Mouse (Mus musculus) splenic B cell, adult 2 months (primary cell): ENCODE measurements around the gene Rpl13.

Source experiments
- DNase-seq: peaks from one replicate; pipeline ENCODE4 v3.0.0-alpha.2; 2011; ENCODE audit warnings: low read depth, low spot score
- H3K27me3 ChIP-seq: 2 replicates; pipeline ENCODE4 v1.6.1; 2012; ENCODE audit warnings: mild to moderate bottlenecking, low read length, moderate library complexity, mixed read lengths; ENCODE audit not compliant: control insufficient read depth, poor library complexity, insufficient read depth, severe bottlenecking
- H3K36me3 ChIP-seq: 2 replicates; pipeline ENCODE4 v1.6.1; 2012; ENCODE audit warnings: mild to moderate bottlenecking, low read length, moderate library complexity, mixed read lengths; ENCODE audit not compliant: control insufficient read depth, poor library complexity, insufficient read depth, severe bottlenecking

Rpl13 gene

DNA sequence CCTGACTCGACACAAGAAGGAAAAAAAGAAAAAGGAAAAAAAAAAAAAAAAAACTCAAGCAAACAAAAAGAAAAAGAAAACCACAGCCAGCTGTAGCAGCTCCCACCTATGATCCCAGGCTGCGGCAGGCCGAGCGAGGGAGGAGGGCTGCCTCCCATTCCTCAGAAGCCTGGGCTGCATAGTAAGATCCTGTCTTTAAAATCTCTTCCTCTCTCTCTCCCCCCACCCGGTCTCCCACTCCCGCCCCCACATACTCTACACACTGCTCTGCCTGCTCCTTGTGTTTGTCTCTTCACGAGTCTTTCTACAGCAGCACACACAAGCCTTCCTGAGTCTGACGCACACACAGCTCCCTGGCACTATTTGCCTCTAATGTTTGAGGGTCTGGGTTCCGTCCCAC is 19.9 kb downstream of the Rpl13 start:
- no peaks in the 10 kb centered on the region for H3K36me3 ChIP-seq
- no peak for DNase-seq
- H3K27me3 ChIP-seq: peaks cover 1% of the 10 kb centered on the region; the same call in 1 of the 2 replicates

DNA sequence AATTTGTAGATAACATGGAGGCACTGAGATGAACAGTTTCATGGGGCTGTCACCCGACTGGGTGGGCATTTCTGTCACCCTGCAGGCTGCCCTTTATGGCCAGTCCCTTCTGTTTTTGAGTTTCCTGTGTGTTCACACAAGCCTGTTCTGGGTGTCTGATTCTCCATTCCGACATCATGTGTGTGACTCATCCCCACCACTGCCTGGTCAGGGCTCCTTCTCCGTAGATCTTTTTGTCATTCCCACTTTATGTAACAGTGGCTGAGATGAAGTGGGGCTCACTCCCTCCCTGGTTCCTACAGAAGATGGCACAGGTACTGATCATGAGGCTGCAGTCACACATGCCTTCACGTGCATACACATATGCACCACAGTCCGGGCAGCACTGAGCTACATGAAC is 20.5 kb downstream of the Rpl13 start:
- H3K27me3 ChIP-seq: 0 out of 2 replicates have a peak, but pooled peaks cover 1% of the 10 kb centered on the region
- no peak for DNase-seq
- H3K36me3 ChIP-seq: no peaks in the 10 kb centered on the region

DNA sequence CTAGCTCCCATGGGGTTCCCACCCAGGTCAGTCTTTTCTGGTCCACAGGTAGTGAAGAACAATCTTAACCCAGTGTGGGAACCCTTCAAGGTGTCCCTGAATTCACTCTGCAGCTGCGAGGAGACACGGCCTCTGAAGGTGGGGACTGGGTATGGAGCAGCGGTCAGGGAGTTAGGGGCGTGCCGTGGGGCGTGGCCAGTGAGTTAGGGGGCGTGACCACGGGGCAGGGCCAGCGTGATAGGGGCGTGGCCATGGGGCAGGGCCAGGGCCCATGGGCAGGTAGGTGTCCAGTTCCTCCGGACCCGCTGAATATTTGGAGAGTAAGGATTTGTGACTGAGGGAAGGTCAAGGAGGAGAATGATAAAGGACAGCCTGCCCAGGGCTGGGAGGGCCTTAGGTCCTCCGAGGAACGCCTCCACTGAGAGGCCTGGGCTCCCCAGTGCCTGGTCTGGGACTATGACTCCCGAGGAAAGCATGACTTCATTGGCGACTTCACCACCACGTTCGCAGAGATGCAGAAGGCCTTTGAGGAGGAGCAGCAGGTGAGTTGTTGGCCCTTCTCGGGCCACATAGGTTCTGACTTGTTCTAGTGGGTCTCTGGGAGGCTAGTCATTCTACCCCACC is 24.2 kb downstream of the Rpl13 start:
- Histone ChIP-seq H3K36me3 (no peaks in the 10 kb centered on the region), H3K27me3 (0 out of 2 replicates have a peak, but pooled peaks cover 1% of the 10 kb centered on the region)
- no peak for DNase-seq

DNA sequence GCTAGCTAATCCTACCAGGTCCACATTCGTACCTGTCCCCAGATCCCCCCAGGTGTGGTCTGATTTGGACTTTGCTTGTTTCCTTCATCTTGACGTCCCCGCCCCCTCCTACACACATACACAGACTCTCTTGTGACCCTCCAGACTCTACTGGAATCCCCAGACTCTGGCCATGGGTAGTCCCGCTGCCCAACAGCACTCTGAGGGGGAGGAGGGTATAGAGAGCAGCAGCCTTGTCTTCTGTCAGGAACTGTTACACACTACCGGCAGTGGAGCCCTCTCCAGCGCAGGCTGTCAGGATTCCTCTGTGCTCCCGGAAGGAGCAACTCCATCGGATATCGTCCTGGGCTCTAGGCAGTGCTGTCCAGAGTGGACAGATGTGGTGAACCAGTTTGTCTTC is 28.9 kb downstream of the Rpl13 start:
- no peaks in the 10 kb centered on the region for H3K36me3 ChIP-seq
- H3K27me3 ChIP-seq: no peaks in the 10 kb centered on the region
- no peak for DNase-seq

DNA sequence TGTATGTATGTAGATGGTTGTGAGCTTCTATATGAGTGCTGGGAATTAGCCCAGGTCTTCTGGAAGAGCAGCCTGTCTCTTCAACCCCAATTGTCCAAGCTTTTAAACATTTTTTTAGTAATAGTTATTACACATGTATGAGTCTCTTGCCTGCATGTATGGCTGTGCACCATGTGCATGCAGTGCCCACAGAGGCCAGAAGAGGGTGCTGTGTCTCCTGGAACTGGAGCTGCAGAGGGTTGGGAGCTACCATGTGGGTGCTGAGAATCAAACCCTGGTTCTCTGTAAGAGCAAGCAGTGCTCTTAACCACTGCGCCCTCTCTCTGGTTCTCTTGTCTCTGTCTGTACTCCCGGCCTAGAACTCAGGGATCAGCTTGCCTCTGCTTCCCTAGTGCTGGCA is 30.8 kb downstream of the Rpl13 start:
- Histone ChIP-seq H3K27me3 (no peaks in the 10 kb centered on the region), H3K36me3 (no peaks in the 10 kb centered on the region)
- DNase-seq: no peak

DNA sequence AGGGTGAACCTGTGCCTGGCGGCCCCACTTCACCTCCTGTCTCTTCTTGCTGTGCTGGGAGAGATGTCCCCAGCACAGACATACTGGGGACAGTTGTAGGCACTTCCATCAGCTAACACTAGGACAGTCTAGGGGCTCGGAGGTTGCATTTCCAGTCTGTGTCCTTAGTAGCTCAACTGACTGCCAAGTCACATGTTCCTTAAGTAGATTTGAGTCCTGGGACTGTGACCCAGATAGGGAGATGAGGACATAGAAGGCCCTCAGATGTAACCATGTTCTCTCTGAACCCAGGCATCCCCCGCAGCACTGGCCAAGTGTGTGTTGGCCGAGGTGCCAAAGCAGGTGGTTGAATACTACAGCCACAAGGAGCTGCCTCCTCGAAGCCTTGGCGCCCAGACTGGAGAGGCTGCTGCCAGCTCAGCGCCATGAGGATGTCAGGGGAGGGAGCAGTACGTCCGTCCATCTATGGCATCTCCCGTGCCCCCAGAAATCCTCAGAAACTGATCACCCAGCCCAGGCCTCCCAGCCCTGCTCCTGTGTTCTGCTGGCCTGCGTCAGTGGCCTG is 32.1 kb downstream of the Rpl13 start:
- Histone ChIP-seq H3K36me3 (no peaks in the 10 kb centered on the region), H3K27me3 (no peaks in the 10 kb centered on the region)
- no peak for DNase-seq

DNA sequence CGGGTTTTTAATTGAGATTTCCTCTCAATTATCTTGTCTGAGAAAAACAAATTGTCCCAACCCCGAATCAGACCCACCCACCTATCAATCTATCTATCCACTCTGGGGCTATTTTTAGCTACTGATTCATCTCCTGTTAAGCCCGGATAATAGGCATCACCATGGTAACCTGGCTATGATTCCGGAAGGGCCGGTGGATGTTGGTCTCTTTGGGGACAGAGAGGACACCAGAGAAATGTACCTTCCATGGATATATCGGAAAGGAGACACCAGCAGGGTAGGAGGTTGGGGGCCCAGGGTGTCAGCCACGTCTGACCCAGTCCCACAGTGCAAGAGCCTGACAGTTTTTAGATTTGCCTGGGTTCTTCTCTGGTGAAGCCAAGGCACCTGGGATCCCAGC is 33.3 kb downstream of the Rpl13 start:
- H3K27me3 ChIP-seq: no peaks in the 10 kb centered on the region
- no peak for DNase-seq
- H3K36me3 ChIP-seq: no peaks in the 10 kb centered on the region

DNA sequence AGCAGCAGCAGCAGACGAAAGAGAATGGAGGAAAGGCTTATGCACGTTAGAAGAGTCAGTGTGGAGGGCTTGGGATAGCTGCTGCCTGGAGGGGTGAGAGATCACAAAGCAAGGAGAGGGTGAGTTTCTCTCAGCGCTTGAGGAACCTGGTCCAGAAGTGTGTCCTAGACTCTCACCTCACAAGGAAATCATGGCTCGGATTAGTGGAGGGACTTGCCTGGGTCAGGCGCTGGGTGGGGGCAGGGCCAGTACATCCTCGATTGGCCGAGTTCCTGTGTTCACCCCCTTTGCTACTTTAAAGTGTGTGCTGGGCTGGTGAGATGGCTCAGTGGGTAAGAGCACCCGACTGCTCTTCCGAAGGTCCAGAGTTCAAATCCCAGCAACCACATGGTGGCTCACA is 33.7 kb downstream of the Rpl13 start:
- no peaks in the 10 kb centered on the region for H3K27me3 ChIP-seq
- DNase-seq: no peak
- H3K36me3 ChIP-seq: no peaks in the 10 kb centered on the region

DNA sequence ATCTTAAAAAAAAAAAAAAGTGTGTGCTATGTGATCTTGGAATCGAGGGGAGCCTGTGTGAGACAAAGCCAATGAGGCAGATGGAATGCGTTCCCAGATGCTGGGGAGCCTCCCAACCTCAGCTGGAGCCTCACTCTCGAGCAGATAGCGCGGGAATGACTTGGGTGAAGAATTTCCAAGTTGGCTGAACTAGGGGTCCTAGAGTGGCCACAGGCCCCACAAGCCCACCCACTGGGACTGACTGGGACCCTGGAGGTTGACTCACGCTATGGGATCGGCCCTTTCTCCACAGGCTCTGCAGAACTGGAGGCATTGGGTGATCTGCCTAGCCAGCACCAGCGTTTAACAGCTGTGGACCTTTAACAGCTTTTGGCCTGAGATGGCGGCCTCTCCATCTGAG is 34.1 kb downstream of the Rpl13 start:
- DNase-seq: no peak
- Histone ChIP-seq H3K36me3 (no peaks in the 10 kb centered on the region), H3K27me3 (no peaks in the 10 kb centered on the region)

DNA sequence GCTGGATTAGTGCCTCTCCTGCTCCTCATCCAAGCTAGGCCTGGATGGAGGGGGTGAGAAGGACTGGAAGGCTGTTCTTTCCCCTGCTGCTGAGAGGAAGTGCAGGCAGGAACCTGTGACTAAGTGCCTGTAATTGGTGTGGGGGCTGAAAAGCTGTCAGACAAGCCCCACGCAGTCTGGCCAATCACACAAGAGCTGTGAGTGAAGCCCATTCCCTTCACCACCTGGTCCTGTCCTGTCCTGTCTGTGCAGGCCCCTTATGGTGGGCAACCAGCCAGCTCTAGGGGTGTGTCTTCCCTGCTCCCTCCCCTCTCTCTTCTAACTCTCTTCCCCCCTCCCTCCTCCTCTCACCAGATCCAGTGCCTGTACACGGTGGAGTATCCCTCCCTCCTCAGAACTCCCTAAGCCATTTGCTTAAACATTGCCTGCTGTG is 35.5 kb downstream of the Rpl13 start:
- DNase-seq: no peak
- H3K36me3 ChIP-seq: no peaks in the 10 kb centered on the region
- H3K27me3 ChIP-seq: no peaks in the 10 kb centered on the region

DNA sequence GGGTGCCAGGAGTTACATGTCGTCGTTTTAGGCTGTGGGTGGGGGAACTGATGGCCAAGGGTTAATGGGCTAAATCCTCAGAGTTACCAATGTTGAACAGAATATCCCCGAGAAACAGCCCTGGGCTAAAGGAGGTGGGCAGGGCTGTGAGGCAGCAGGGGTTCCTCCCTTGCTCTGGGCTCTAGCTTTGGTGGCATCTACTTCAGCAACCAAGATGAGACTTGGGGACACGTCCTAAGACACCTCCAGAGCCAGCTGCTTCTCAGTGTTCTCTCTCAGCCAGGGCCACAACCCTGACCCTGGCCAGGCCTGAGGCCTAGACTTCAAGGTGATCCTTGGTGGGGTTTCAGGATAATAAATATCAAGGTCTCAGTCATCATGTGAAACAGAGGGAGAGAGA is 36.6 kb downstream of the Rpl13 start:
- DNase-seq: no peak
- Histone ChIP-seq H3K27me3 (no peaks in the 10 kb centered on the region), H3K36me3 (no peaks in the 10 kb centered on the region)

DNA sequence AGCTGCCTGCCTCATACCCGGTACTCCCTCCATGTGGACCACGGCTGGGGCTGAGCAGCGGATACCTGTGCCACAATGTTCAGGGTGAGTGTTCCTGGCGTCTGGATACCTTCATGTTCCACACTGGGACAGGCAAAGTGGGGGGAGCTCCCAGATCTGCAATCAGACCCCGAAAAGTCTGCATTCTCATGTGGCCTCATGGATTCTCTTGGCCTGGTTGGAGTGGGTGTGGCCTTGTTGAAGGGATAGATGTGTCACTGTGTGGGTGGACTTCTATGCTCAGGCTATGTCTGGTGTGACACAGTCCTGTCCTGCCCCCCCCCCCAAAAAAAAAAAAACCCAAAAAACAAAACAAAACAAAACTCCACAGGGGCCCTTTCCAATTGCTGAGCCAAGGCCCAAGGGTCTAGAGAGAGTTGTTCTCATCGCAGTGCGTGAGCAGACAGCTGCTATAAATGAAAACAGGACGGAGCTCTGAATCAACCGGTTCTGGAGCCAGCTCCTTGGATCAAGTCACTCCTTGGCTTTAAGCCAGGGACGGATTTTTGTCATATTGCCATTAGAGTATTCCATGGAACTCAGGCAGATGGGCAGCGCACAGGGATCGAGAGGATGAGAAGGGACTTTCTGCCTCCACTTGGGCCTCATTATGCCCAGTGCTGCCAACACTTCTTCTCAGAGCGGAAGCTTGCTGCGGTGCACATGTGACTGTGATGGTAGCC is 39.8 kb downstream of the Rpl13 start:
- DNase-seq: no peak
- Histone ChIP-seq H3K36me3 (no peaks in the 10 kb centered on the region), H3K27me3 (no peaks in the 10 kb centered on the region)

DNA sequence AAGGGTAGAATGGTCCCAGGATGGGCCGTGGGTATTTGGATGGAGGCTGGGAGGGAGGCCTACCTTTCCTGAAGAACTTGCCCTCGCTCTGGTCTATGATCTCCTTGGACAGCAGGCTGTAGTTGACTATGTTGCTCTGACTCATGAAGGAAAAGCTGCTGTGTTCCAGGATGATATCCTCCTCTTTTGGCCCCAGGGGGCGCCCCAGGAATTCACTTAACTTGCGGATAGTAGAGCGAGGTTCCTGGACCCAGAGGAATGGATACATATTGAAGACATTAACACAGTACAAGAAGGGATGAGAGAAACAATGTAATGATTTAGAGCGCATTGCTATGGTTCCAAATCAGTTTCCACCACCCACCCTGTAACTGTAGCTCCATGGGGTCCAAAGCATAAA is 43.1 kb downstream of the Rpl13 start:
- Histone ChIP-seq H3K36me3 (no peaks in the 10 kb centered on the region), H3K27me3 (no peaks in the 10 kb centered on the region)
- DNase-seq: peak; percentile 9

DNA sequence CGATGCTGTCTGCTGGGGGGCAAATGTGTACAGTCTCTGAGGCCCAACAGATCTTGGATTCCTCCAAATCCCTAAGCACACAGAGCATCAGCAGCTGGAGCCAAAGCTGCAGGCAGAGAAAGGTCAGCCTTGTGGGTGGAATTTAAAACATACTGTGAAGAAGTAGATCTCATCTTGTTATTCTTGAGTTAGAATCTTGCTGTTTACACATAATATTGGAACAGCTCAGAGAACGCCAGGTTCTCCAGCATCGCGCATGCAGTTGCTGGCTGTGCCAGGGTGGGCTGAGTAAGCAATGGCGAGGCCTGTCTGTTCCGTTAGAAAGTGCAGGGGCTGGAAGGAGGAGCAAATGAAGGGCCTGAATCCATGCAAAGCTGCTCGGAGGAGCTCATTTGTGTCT is 44.2 kb downstream of the Rpl13 start:
- H3K27me3 ChIP-seq: no peaks in the 10 kb centered on the region
- H3K36me3 ChIP-seq: no peaks in the 10 kb centered on the region
- no peak for DNase-seq

DNA sequence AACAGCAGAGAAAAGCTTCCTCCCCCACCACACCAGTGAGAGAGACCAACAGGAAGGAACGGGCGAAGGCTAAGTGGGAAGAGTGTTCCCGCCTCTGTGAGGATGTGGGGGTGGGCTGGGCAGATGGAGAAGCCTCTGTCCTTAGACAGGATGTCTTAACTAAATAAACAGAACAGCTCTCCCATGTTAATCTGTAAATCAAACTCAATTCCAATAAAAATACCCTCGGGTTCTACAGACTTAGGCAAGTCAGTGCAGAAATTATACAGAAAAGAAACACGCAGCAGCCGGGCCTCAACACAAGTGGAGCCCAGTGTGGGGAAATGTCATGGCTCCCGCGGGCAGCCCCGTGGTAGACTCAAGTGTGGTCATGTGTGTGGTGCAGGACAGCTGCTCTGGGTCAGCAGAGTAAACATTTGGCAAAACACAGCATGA is 48.6 kb downstream of the Rpl13 start:
- no peak for DNase-seq
- no peaks in the 10 kb centered on the region for H3K36me3 ChIP-seq
- H3K27me3 ChIP-seq: no peaks in the 10 kb centered on the region
